Mouse (Mus musculus) kidney, adult 2 months (tissue): Measurements from ENCODE around the gene Rbpms2. TPM values are rescaled to one million over a fixed set of nuclear protein-coding genes. Genes with fewer than 3 reads are reported as not detected.
"Not testable (repeated sequence)": the region's sequence is repeated elsewhere in the genome, so short reads cannot be mapped to it uniquely, and the experiment has no call there.

Experiments
- DNase-seq: peaks from one replicate; pipeline ENCODE4 v3.0.0; 2021
- H3K27ac ChIP-seq: fragments of 200-500 bp; 2 replicates; pipeline ENCODE4 v1.5.1; 2012; ENCODE audit warnings: low read depth, low read length, control low read depth, inconsistent platforms; ENCODE audit not compliant: insufficient read depth
- H3K27me3 ChIP-seq: fragments of 200-500 bp; replicated peaks from 2 replicates; pipeline ENCODE4 v1.6.1; 2012; ENCODE audit warnings: mild to moderate bottlenecking, moderate library complexity, low read length, inconsistent platforms; ENCODE audit not compliant: control insufficient read depth, insufficient read depth
- H3K36me3 ChIP-seq: fragments of 200-500 bp; 2 replicates; pipeline ENCODE4 v1.6.1; 2012; ENCODE audit warnings: mild to moderate bottlenecking, moderate library complexity, low read length, inconsistent platforms; ENCODE audit not compliant: control insufficient read depth, insufficient read depth
- H3K4me1 ChIP-seq: fragments of 200-500 bp; 2 replicates; pipeline ENCODE4 v1.6.1; 2011; ENCODE audit warnings: low read length; ENCODE audit not compliant: control insufficient read depth, insufficient read depth
- H3K4me3 ChIP-seq: fragments of 200-500 bp; 2 replicates; pipeline ENCODE4 v1.5.1; 2011; ENCODE audit warnings: mild to moderate bottlenecking, low read depth, low read length, control low read depth; ENCODE audit not compliant: insufficient read depth
- CTCF ChIP-seq: fragments of 200-500 bp; conservative IDR thresholded peaks from 2 replicates; pipeline ENCODE4 v1.5.1; 2011; ENCODE audit warnings: low read depth, mild to moderate bottlenecking, control low read depth, low read length, moderate library complexity, mixed read lengths; ENCODE audit not compliant: insufficient read depth, insufficient read length
- POLR2A ChIP-seq: fragments of 200-500 bp; IDR thresholded peaks from one replicate; pipeline ENCODE4 v1.6.1; 2011; ENCODE audit warnings: low read depth, low read length, control low read depth
- WGBS: fragments of 180-500 bp; shearing (Covaris S2); methylation state at CpG from one replicate; pipeline ENCODE4 v1.1.7; 2018; 5-methylcytosine and 5-hydroxymethylcytosine counted together
- polyA plus RNA-seq: library from polyadenylated mRNA; depleted of rRNA; stranded (reverse); fragments of >200 nt; gene quantifications from 2 replicates; pipeline ENCODE4 v1.2.3, GENCODE M21; 2012

Rbpms2 gene
- polyA plus RNA-seq, 1 experiment: 257 TPM

GRCm38 (mm10) chr9:65646782-65647181, 17.3 kb downstream of the Rbpms2 start:
- Histone ChIP-seq H3K4me3 (no peak overlapping the region), H3K27me3 (no peaks in the 10 kb centered on the region), H3K4me1 (peaks cover 4% of the 10 kb centered on the region; the same call in 1 of the 2 replicates), H3K36me3 (no peaks in the 10 kb centered on the region), H3K27ac (no peak overlapping the region)
- TF ChIP-seq POLR2A (no peak), CTCF (no peak)
- 85% methylated on average over 2 of the region's 2 CpGs for WGBS
- no peak for DNase-seq

- WGBS: 83% methylated on average over 13 of the region's 13 CpGs
- Histone ChIP-seq H3K27me3 (no peaks in the 10 kb centered on the region), H3K36me3 (no peaks in the 10 kb centered on the region), H3K4me3 (no peak overlapping the region), H3K27ac (no peak overlapping the region), H3K4me1 (0 out of 2 replicates have a peak, but pooled peaks cover 2% of the 10 kb centered on the region)
- TF ChIP-seq CTCF (no peak), POLR2A (no peak)
- no peak for DNase-seq
These were observed 19.3 kb downstream of the Rbpms2 start for GRCm38 (mm10) chr9:65648730-65649129.

- no peak overlapping the region for H3K4me3 ChIP-seq
- 24% methylated on average over 1 of the region's 1 CpGs for WGBS
- DNase-seq: no peak
- H3K27ac ChIP-seq: no peak overlapping the region
- H3K27me3 ChIP-seq: no peaks in the 10 kb centered on the region
- no peaks in the 10 kb centered on the region for H3K36me3 ChIP-seq
- 0 out of 2 replicates have a peak, but pooled peaks cover 2% of the 10 kb centered on the region for H3K4me1 ChIP-seq
- no peak for TF ChIP-seq POLR2A
- TF ChIP-seq CTCF: no peak
These were observed 20.5 kb downstream of the Rbpms2 start for GRCm38 (mm10) chr9:65649997-65650396.

- H3K27me3 ChIP-seq, H3K4me3 ChIP-seq, H3K27ac ChIP-seq, DNase-seq, H3K36me3 ChIP-seq, H3K4me1 ChIP-seq: not testable (repeated sequence)
- WGBS: 95% methylated on average over 1 of the region's 1 CpGs
These were observed 22.5 kb downstream of the Rbpms2 start for GRCm38 (mm10) chr9:65651957-65652356.

GRCm38 (mm10) chr9:65653741-65654140, 24.3 kb downstream of the Rbpms2 start:
- no peak for DNase-seq
- no peaks in the 10 kb centered on the region for H3K36me3 ChIP-seq
- WGBS: 80% methylated on average over 4 of the region's 4 CpGs
- H3K27ac ChIP-seq: no peak overlapping the region
- 0 out of 2 replicates have a peak, but pooled peaks cover 2% of the 10 kb centered on the region for H3K4me1 ChIP-seq
- TF ChIP-seq POLR2A (no peak), CTCF (no peak)
- H3K27me3 ChIP-seq: no peaks in the 10 kb centered on the region
- H3K4me3 ChIP-seq: no peak overlapping the region

GRCm38 (mm10) chr9:65654700-65655237, 25.3 kb downstream of the Rbpms2 start:
- H3K4me1 ChIP-seq: 0 out of 2 replicates have a peak, but pooled peaks cover 2% of the 10 kb centered on the region
- no peaks in the 10 kb centered on the region for H3K27me3 ChIP-seq
- no peak overlapping the region for H3K4me3 ChIP-seq
- TF ChIP-seq CTCF: no peak
- TF ChIP-seq POLR2A: no peak
- DNase-seq: no peak
- 71% methylated on average over 3 of the region's 3 CpGs for WGBS
- H3K36me3 ChIP-seq: no peaks in the 10 kb centered on the region
- H3K27ac ChIP-seq: no peak overlapping the region

GRCm38 (mm10) chr9:65655540-65655939, 26.1 kb downstream of the Rbpms2 start:
- 75% methylated on average over 8 of the region's 8 CpGs for WGBS
- H3K4me3 ChIP-seq: no peak overlapping the region
- H3K27me3 ChIP-seq: no peaks in the 10 kb centered on the region
- no peaks in the 10 kb centered on the region for H3K4me1 ChIP-seq
- H3K27ac ChIP-seq: no peak overlapping the region
- H3K36me3 ChIP-seq: no peaks in the 10 kb centered on the region
- no peak for DNase-seq
- TF ChIP-seq CTCF: no peak
- no peak for TF ChIP-seq POLR2A
